Mouse (Mus musculus) layer of hippocampus, postnatal 25 days (tissue): Measurements from ENCODE around the gene Gm44596. TPM values are rescaled to one million over a fixed set of nuclear protein-coding genes. Genes with fewer than 3 reads are reported as not detected.

ENCODE experiments used
- total RNA-seq, 2 experiments: library from RNA; stranded (reverse); gene quantifications; 2 replicates each; pipeline ENCODE4 v1.2.3; 2021

Gm44596 gene
- total RNA-seq, 2 experiments from 2014 or later = not detected

Other genes with a start within 250 kb of the Gm44596 start
- gene Tspan9, start 231.9 kb upstream of the Gm44596 start, total RNA-seq = 10 to 100 TPM; 53.6 to 64.0 TPM
- gene Tead4, start 74.7 kb upstream of the Gm44596 start, total RNA-seq = under 1 TPM; 0.79 to 0.92 TPM
- gene Tulp3, start 19.7 kb upstream of the Gm44596 start, total RNA-seq = 10 to 100 TPM; 21.9 to 22.9 TPM
- gene Rhno1, start 12.6 kb upstream of the Gm44596 start, total RNA-seq = 10 to 100 TPM; 19.5 to 20.3 TPM
- 1 to 10 TPM; 1.6 to 2.0 TPM for gene Foxm1, start 12.5 kb upstream of the Gm44596 start, total RNA-seq
- 1 to 10 TPM in 1 of 2 experiments, under 1 TPM in 1; 0.94 to 1.2 TPM for gene Tex52, start within 50 bp of the Gm44596 start, total RNA-seq
- 10 to 100 TPM; 15.6 to 18.6 TPM for gene Nrip2, start 23.8 kb downstream of the Gm44596 start, total RNA-seq
- gene Itfg2, start 49.4 kb downstream of the Gm44596 start, total RNA-seq = 10 to 100 TPM; 19.8 to 25.3 TPM
- gene Fkbp4, start 63.2 kb downstream of the Gm44596 start, total RNA-seq = 100 to 1,000 TPM; 107 to 120 TPM
- not detected for gene Pzp, start 151.2 kb downstream of the Gm44596 start, total RNA-seq
- gene A2ml1, start 206.1 kb downstream of the Gm44596 start, total RNA-seq = 10 to 100 TPM; 11.1 to 14.6 TPM
- not detected for gene Klrb1a, start 248.0 kb downstream of the Gm44596 start, total RNA-seq